Mouse (Mus musculus) stomach, embryonic 14.5 days (tissue): ENCODE results near the gene Sgms1. TPM values are rescaled to one million over a fixed set of nuclear protein-coding genes. Genes with fewer than 3 reads are reported as not detected.

Experiments
- ATAC-seq: fragments of 200-750 bp; cut with Nextera tagmentation; 2 replicates; pipeline ENCODE4 v1.8.0; 2017; ENCODE audit warnings: low read depth, moderate TSS enrichment; ENCODE audit not compliant: insufficient number of reproducible peaks, insufficient read depth, low FRiP score
- H3K27ac ChIP-seq: fragments of 300-500 bp; sonication (generic); 2 replicates; pipeline ENCODE4 v1.5.1; 2014; ENCODE audit warnings: mild to moderate bottlenecking, low read length, moderate library complexity, mixed read lengths
- H3K27me3 ChIP-seq: fragments of 300-500 bp; sonication (generic); 2 replicates; pipeline ENCODE4 v1.6.1; 2014; ENCODE audit warnings: low read length, control low read depth, mixed read lengths; ENCODE audit not compliant: control insufficient read depth, insufficient read depth
- H3K36me3 ChIP-seq: fragments of 300-500 bp; sonication (generic); 2 replicates; pipeline ENCODE4 v1.6.1; 2014; ENCODE audit warnings: mild to moderate bottlenecking, control low read depth, low read length, moderate library complexity, mixed read lengths; ENCODE audit not compliant: control insufficient read depth, insufficient read depth
- H3K4me1 ChIP-seq: fragments of 300-500 bp; sonication (generic); 2 replicates; pipeline ENCODE4 v1.6.1; 2014; ENCODE audit warnings: low read length, control low read depth, mixed read lengths; ENCODE audit not compliant: control insufficient read depth, insufficient read depth
- H3K4me2 ChIP-seq: fragments of 300-500 bp; sonication (generic); replicated peaks from 2 replicates; pipeline ENCODE4 v1.6.1; 2014; ENCODE audit warnings: low read depth, low read length, control low read depth
- H3K4me3 ChIP-seq: fragments of 300-500 bp; sonication (generic); 2 replicates; pipeline ENCODE4 v1.5.1; 2014; ENCODE audit warnings: low read depth, low read length, control low read depth
- H3K9ac ChIP-seq: fragments of 300-500 bp; sonication (generic); replicated peaks from 2 replicates; pipeline ENCODE4 v1.6.1; 2014; ENCODE audit warnings: low read depth, mild to moderate bottlenecking, control low read depth, low read length, moderate library complexity, mixed read lengths
- H3K9me3 ChIP-seq: fragments of 300-500 bp; sonication (generic); 2 replicates; pipeline ENCODE4 v1.6.1; 2016; ENCODE audit warnings: low read depth, low read length, control low read depth; ENCODE audit not compliant: control insufficient read depth
- WGBS: fragments of 180-500 bp; shearing (Covaris S2); extraction: QIAGEN DNeasy Blood & Tissue Kit; methylation state at CpG from one replicate; pipeline ENCODE4 v1.1.7; 2014; 5-methylcytosine and 5-hydroxymethylcytosine counted together
- polyA plus RNA-seq: library from polyadenylated mRNA; unstranded; fragments of >200 nt; fragmentation: Nextera tagmentation; extraction: Ambion mirVana; gene quantifications from 2 replicates; pipeline ENCODE4 v1.2.1, GENCODE M21; 2014

The Sgms1 gene
- polyA plus RNA-seq, 1 experiment from 2014 or later = 50.9 TPM

GRCm38 (mm10) chr19:32210450-32211292, 178.8 kb downstream of the Sgms1 start:
- peak; percentile 98 for ATAC-seq
- Histone ChIP-seq H3K27me3 (no peaks in the 10 kb centered on the region), H3K9ac (peak overlapping the region; percentile 23), H3K9me3 (no peaks in the 10 kb centered on the region), H3K4me2 (peak overlapping the region; percentile 75), H3K27ac (peak overlapping the region; percentile 88), H3K4me1 (peaks cover 9% of the 10 kb centered on the region), H3K36me3 (no peaks in the 10 kb centered on the region), H3K4me3 (peak overlapping the region; percentile 31)
- WGBS = 2% methylated on average over 34 of the region's 34 CpGs

- ATAC-seq = no peak
- Histone ChIP-seq H3K36me3 (no peaks in the 10 kb centered on the region), H3K27me3 (no peaks in the 10 kb centered on the region), H3K4me3 (peak overlapping the region; percentile 31), H3K9ac (peak overlapping the region; percentile 23; the same call in 1 of the 2 replicates), H3K9me3 (no peaks in the 10 kb centered on the region), H3K4me1 (peaks cover 9% of the 10 kb centered on the region), H3K27ac (peak overlapping the region; percentile 88), H3K4me2 (peak overlapping the region; percentile 75)
- WGBS = 15% methylated on average over 5 of the region's 5 CpGs
Observed at GRCm38 (mm10) chr19:32210099-32210449, 179.4 kb downstream of the Sgms1 start.

GRCm38 (mm10) chr19:32202131-32203114, 187.1 kb downstream of the Sgms1 start:
- WGBS = 68% methylated on average over 12 of the region's 12 CpGs
- Histone ChIP-seq H3K4me1 (no peaks in the 10 kb centered on the region), H3K9ac (no peak overlapping the region), H3K9me3 (no peaks in the 10 kb centered on the region), H3K36me3 (no peaks in the 10 kb centered on the region), H3K27me3 (no peaks in the 10 kb centered on the region), H3K4me3 (no peak overlapping the region), H3K27ac (no peak overlapping the region), H3K4me2 (no peak overlapping the region)
- 0 out of 2 replicates have a peak, but pooled peaks have one; percentile 46 for ATAC-seq

- 0 out of 2 replicates have a peak, but pooled peaks cover 4% of the 10 kb centered on the region for H3K4me1 ChIP-seq
- H3K27me3 ChIP-seq = no peaks in the 10 kb centered on the region
- no peak overlapping the region for H3K27ac ChIP-seq
- WGBS = 77% methylated on average over 4 of the region's 4 CpGs
- ATAC-seq = no peak
- no peak overlapping the region for H3K4me2 ChIP-seq
- no peaks in the 10 kb centered on the region for H3K9me3 ChIP-seq
- no peak overlapping the region for H3K9ac ChIP-seq
- H3K36me3 ChIP-seq = no peaks in the 10 kb centered on the region
- H3K4me3 ChIP-seq = no peak overlapping the region
Observed at GRCm38 (mm10) chr19:32199861-32200574, 189.5 kb downstream of the Sgms1 start.

- Histone ChIP-seq H3K4me1 (0 out of 2 replicates have a peak, but pooled peaks cover 4% of the 10 kb centered on the region), H3K9ac (no peak overlapping the region), H3K4me2 (no peak overlapping the region), H3K9me3 (no peaks in the 10 kb centered on the region), H3K27me3 (no peaks in the 10 kb centered on the region), H3K27ac (no peak overlapping the region), H3K36me3 (no peaks in the 10 kb centered on the region), H3K4me3 (no peak overlapping the region)
- WGBS = 94% methylated on average over 5 of the region's 5 CpGs
- ATAC-seq = no peak
Observed at GRCm38 (mm10) chr19:32199133-32199532, 190.4 kb downstream of the Sgms1 start.

- no peak overlapping the region for H3K4me2 ChIP-seq
- no peak overlapping the region for H3K4me3 ChIP-seq
- H3K27me3 ChIP-seq = no peaks in the 10 kb centered on the region
- WGBS = 91% methylated on average over 7 of the region's 7 CpGs
- 0 out of 2 replicates have a peak, but pooled peaks cover 4% of the 10 kb centered on the region for H3K4me1 ChIP-seq
- no peak for ATAC-seq
- no peaks in the 10 kb centered on the region for H3K9me3 ChIP-seq
- H3K36me3 ChIP-seq = no peaks in the 10 kb centered on the region
- H3K27ac ChIP-seq = no peak overlapping the region
- no peak overlapping the region for H3K9ac ChIP-seq
Observed at GRCm38 (mm10) chr19:32198494-32199106, 190.9 kb downstream of the Sgms1 start.

GRCm38 (mm10) chr19:32196976-32197819, 192.3 kb downstream of the Sgms1 start:
- 59% methylated on average over 15 of the region's 15 CpGs for WGBS
- no peaks in the 10 kb centered on the region for H3K27me3 ChIP-seq
- no peak overlapping the region for H3K4me2 ChIP-seq
- no peak overlapping the region for H3K4me3 ChIP-seq
- H3K9me3 ChIP-seq = no peaks in the 10 kb centered on the region
- H3K27ac ChIP-seq = peak overlapping the region; percentile 40; the same call in 1 of the 2 replicates
- ATAC-seq = 0 out of 2 replicates have a peak, but pooled peaks have one; percentile 58
- H3K4me1 ChIP-seq = 0 out of 2 replicates have a peak, but pooled peaks cover 4% of the 10 kb centered on the region
- H3K36me3 ChIP-seq = no peaks in the 10 kb centered on the region
- no peak overlapping the region for H3K9ac ChIP-seq
